Mouse (Mus musculus): Measurements from ENCODE around the gene Cysltr2. TPM values are rescaled to one million over a fixed set of nuclear protein-coding genes. Genes with fewer than 3 reads are reported as not detected.

Cysltr2 gene
- polyA plus RNA-seq, 1 experiment from 2014 or later = not detected

DNA sequence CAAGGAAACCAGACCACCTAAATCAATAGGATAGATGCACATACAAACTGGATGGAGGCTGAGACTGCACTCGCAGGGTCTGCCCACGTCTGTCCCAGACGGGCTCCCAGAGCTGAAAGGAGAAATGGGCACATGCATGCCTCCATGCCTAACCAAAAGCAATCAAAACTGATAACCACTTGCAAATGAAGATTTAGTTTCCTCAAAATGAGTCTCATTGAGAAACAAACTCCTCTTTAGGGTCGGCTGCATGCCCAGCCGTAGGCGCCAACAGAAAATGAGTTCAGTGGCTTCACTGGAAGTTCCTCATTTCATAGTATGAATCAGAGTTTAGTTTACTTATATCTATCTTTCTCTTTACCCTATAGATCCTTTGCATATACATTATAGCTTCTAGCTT, 7.9 kb upstream of the Cysltr2 start:
- WGBS = 87% methylated on average over 6 of the region's 6 CpGs
- 0 out of 2 replicates have a peak, but pooled peaks cover 3% of the 10 kb centered on the region for H3K27me3 ChIP-seq (replicated peaks)
- no peak for ATAC-seq (ENCODE audit: insufficient number of reproducible peaks, low FRiP score)
- no peaks in the 10 kb centered on the region for H3K36me3 ChIP-seq
- H3K4me1 ChIP-seq (replicated peaks) = no peaks in the 10 kb centered on the region
- H3K27ac ChIP-seq (ENCODE audit: poor library complexity, severe bottlenecking) = no peak overlapping the region
- H3K9me3 ChIP-seq (replicated peaks) = no peaks in the 10 kb centered on the region
- H3K4me3 ChIP-seq = no peak overlapping the region
- H3K9ac ChIP-seq = no peak overlapping the region
- H3K4me2 ChIP-seq = no peak overlapping the region

DNA sequence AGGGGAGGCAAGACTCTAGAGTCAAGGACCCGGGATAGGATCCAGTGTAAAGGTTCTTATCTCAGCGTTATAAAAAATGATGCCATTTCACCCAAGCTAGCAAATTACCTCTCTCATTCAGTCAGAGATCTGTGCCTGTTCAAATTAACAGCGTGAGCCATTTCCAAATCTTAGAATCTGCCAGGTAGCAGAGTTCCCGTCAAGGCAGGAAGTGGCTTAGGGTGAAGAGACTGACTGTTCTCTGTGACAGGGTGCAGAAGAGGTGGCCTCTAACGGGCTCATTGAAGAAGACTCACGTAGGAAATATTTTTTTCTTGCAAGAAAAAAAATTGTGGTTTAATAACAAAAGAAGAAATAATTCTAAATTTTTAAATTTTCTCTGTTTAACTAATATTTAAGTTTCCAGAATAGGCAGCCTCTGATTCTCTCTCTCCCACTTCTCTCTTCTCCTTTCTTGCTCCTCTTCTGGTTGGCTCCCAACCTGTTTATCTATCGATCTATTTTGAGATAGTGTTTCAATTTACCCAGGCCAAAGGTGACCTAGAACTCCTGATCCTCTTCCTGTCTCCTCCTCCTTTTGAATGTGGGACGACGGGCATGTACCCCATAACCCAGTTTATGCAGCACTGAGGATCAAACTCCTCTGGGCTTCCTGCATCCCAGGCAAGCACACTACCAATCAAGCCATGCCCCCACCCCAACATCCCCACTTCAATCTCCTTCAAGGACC, 3.5 kb downstream of the Cysltr2 start:
- ATAC-seq (ENCODE audit: insufficient number of reproducible peaks, low FRiP score) = no peak
- no peaks in the 10 kb centered on the region for H3K4me1 ChIP-seq (replicated peaks)
- H3K9me3 ChIP-seq (replicated peaks) = no peaks in the 10 kb centered on the region
- no peak overlapping the region for H3K4me2 ChIP-seq
- 67% methylated on average over 9 of the region's 9 CpGs for WGBS
- no peaks in the 10 kb centered on the region for H3K36me3 ChIP-seq
- no peak overlapping the region for H3K4me3 ChIP-seq
- H3K27me3 ChIP-seq (replicated peaks) = 0 out of 2 replicates have a peak, but pooled peaks cover 12% of the 10 kb centered on the region
- H3K9ac ChIP-seq = no peak overlapping the region
- no peak overlapping the region for H3K27ac ChIP-seq (ENCODE audit: poor library complexity, severe bottlenecking)

DNA sequence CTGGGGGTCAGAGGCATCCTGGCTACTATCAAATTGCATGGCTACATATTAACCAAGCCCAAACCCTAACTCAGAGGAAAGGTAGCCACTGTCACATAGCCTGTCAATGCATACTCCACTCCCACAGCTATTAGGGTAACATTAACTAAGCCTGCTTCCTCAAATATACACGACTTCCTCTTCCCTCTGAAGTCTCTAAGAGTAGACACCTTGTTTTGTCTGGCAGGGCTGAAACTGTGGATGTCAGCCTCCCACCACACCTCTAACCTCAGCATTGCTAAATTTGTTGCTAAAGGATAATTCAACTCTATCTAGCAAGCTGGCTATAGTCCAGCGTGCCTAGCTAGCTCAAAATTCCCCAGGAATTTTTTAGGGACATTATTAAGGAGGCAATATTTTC, 7.2 kb downstream of the Cysltr2 start:
- ATAC-seq (ENCODE audit: insufficient number of reproducible peaks, low FRiP score) = no peak
- WGBS = 50% methylated on average over 2 of the region's 2 CpGs
- Histone ChIP-seq H3K9ac (no peak overlapping the region), H3K4me3 (no peak overlapping the region), H3K27me3 (replicated peaks) (peaks cover 12% of the 10 kb centered on the region; the same call in 1 of the 2 replicates), H3K4me2 (no peak overlapping the region), H3K27ac (ENCODE audit: poor library complexity, severe bottlenecking) (no peak overlapping the region), H3K9me3 (replicated peaks) (no peaks in the 10 kb centered on the region), H3K4me1 (replicated peaks) (no peaks in the 10 kb centered on the region), H3K36me3 (no peaks in the 10 kb centered on the region)

DNA sequence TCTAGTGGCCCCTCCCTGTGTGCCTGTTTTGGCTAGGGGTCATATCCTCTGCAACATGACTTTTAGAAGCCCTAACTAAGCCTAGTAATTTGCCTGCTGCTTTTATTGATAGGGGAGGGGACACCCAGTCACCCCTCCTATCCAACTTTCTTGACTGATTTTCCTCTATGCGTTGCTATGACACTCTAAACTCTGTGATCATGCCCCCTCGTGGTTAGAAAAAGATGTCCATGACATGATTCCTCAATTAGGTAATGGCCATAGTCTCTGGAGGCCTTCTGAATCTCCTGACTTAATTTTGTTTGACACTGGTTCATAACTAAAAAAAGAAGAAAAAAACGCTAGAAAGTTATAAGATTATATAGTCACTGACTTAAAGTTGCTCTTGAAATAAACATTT, 15.6 kb downstream of the Cysltr2 start:
- 45% methylated on average over 3 of the region's 3 CpGs for WGBS
- no peak for ATAC-seq (ENCODE audit: insufficient number of reproducible peaks, low FRiP score)

DNA sequence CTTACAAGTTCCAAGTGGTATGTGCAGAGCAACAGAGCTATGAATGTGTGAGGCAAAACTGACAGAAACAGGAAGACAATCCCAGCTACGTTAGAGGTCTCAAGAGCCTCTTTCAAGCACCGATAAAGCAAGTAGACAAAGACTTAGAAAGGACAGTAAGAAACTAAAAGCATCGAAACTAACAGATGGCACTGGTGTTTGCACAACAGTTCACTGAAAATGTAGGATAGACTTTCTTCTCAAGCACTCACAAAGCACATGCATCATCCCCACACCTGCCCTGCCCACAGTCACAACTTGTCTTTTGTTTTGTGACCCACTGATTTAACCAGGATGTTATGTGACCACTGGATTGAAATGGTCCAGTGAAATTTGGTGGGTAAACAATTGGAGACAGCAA, 17.7 kb downstream of the Cysltr2 start:
- H3K36me3 ChIP-seq = no peaks in the 10 kb centered on the region
- H3K4me3 ChIP-seq = no peak overlapping the region
- no peaks in the 10 kb centered on the region for H3K27me3 ChIP-seq (replicated peaks)
- 74% methylated on average over 3 of the region's 3 CpGs for WGBS
- no peak overlapping the region for H3K4me2 ChIP-seq
- H3K9ac ChIP-seq = no peak overlapping the region
- no peak overlapping the region for H3K27ac ChIP-seq (ENCODE audit: poor library complexity, severe bottlenecking)
- no peaks in the 10 kb centered on the region for H3K4me1 ChIP-seq (replicated peaks)
- no peak for ATAC-seq (ENCODE audit: insufficient number of reproducible peaks, low FRiP score)
- H3K9me3 ChIP-seq (replicated peaks) = no peaks in the 10 kb centered on the region

More for the DNA sequence above, 15.6 kb downstream of the Cysltr2 start:
- Histone ChIP-seq H3K27me3 (replicated peaks) (no peaks in the 10 kb centered on the region), H3K4me2 (no peak overlapping the region), H3K27ac (ENCODE audit: poor library complexity, severe bottlenecking) (no peak overlapping the region), H3K4me1 (replicated peaks) (no peaks in the 10 kb centered on the region), H3K9ac (no peak overlapping the region), H3K9me3 (replicated peaks) (no peaks in the 10 kb centered on the region), H3K36me3 (no peaks in the 10 kb centered on the region), H3K4me3 (no peak overlapping the region)

DNA sequence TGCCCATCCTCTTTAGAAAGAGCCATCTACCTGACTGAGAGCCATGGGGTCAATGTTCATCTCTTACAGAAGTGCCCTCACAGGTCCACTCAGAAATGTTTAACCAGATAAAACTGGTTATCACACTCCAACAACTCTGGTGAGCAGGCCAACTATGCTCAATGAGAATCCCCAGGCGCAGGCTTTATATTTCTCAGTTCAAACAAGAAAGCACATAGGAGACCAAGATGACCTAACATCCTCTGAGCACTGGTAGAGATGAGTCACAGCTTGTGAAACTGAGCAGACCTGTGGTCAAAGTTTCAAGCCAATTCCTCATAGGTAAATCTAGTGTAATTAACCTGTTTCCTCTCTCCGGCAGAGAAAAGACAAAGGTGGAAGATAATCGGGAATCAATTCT, 31.6 kb downstream of the Cysltr2 start:
- no peaks in the 10 kb centered on the region for H3K4me1 ChIP-seq (replicated peaks)
- H3K4me2 ChIP-seq = no peak overlapping the region
- no peak overlapping the region for H3K27ac ChIP-seq (ENCODE audit: poor library complexity, severe bottlenecking)
- no peak overlapping the region for H3K4me3 ChIP-seq
- no peak overlapping the region for H3K9ac ChIP-seq
- H3K27me3 ChIP-seq (replicated peaks) = no peaks in the 10 kb centered on the region
- no peak for ATAC-seq (ENCODE audit: insufficient number of reproducible peaks, low FRiP score)
- WGBS = 86% methylated on average over 3 of the region's 3 CpGs
- H3K9me3 ChIP-seq (replicated peaks) = 0 out of 2 replicates have a peak, but pooled peaks cover 5% of the 10 kb centered on the region
- no peaks in the 10 kb centered on the region for H3K36me3 ChIP-seq

DNA sequence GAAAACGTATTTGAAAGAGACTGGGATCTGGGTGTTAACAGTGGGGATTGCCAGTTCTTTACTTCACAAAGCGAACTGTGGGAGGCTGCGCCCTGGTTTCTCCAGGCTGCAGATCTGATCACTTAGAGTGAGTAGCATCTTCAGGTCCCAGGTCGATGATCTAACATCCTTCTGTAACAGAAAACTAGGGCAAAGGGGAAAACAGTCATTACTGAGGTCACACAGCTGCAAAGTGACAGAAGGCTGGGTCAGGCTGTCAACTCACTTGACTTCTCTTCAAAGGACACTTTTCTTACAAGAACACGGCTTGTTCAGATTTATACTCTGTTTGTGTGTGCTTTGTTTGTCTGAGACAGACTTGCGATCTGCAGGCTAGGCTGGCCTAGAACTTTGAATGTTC, 33.5 kb downstream of the Cysltr2 start:
- no peaks in the 10 kb centered on the region for H3K4me1 ChIP-seq (replicated peaks)
- H3K9me3 ChIP-seq (replicated peaks) = 0 out of 2 replicates have a peak, but pooled peaks cover 8% of the 10 kb centered on the region
- no peak for ATAC-seq (ENCODE audit: insufficient number of reproducible peaks, low FRiP score)
- H3K9ac ChIP-seq = no peak overlapping the region
- H3K4me2 ChIP-seq = no peak overlapping the region
- H3K36me3 ChIP-seq = no peaks in the 10 kb centered on the region
- H3K27ac ChIP-seq (ENCODE audit: poor library complexity, severe bottlenecking) = no peak overlapping the region
- no peaks in the 10 kb centered on the region for H3K27me3 ChIP-seq (replicated peaks)
- 74% methylated on average over 6 of the region's 6 CpGs for WGBS
- H3K4me3 ChIP-seq = no peak overlapping the region

DNA sequence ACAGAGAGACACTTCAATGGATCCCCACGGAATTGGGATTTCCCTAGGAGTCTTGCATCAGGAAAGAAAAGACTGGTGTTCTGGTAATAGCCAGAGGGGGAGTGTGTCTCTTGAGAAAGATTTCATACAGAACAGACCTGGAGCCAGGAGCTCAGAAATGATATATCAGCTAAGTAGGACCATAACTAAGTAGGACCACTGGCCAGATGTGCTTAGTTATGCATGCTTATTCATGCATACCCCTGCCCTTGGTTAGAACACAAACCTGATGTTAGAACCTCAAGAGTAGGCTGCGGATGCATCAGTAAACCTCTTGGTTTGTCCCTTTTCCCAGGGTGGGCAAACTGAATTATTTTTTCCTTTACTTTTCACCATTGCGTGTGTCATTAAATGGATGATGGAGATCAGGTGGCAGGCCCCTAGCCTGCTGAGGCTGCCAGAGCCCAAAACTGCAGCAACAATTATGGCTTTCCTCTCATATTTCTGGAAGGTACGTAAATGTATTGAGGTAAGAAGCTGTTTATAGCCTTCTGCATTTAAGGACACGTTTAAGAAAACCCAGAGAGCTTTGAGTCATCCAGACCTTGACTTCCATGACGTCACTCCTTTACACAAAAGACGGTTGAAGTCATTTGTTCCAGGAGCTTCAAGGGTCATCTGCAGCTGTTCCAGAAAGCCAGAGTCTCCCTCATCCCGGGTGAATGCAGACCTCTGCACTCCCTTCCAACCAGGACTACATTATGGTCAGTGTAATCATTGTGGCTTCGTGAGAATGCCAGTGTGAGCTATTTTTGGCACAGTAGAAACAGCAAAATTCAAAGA, 35.0 kb downstream of the Cysltr2 start:
- 48% methylated on average over 9 of the region's 9 CpGs for WGBS
- ATAC-seq (ENCODE audit: insufficient number of reproducible peaks, low FRiP score) = no peak
- Histone ChIP-seq H3K27ac (ENCODE audit: poor library complexity, severe bottlenecking) (no peak overlapping the region), H3K36me3 (no peaks in the 10 kb centered on the region), H3K27me3 (replicated peaks) (no peaks in the 10 kb centered on the region), H3K9me3 (replicated peaks) (0 out of 2 replicates have a peak, but pooled peaks cover 8% of the 10 kb centered on the region), H3K4me3 (no peak overlapping the region), H3K4me1 (replicated peaks) (no peaks in the 10 kb centered on the region), H3K9ac (no peak overlapping the region), H3K4me2 (no peak overlapping the region)

DNA sequence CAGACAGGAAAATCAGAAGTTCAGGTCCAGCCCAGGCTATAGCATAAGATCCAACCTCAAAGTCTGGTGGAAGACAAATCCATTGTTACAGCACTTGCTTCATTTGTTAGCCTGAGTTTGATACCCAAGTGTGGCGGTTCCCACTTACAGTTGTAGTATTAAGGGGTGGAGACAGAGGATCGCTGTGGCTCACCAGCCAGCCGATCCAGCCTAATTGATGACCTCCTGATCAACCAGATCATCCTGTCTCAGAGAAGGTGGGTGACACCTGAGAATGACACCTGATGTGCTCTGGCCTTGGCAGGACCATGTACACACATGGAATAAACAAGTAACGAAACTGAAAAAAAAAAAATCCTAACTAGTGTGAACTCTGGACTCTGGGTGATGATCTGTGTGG, 47.1 kb downstream of the Cysltr2 start:
- H3K4me2 ChIP-seq = no peak overlapping the region
- no peak for ATAC-seq (ENCODE audit: insufficient number of reproducible peaks, low FRiP score)
- H3K4me1 ChIP-seq (replicated peaks) = peaks cover under 1% of the 10 kb centered on the region; the same call in 1 of the 2 replicates
- H3K36me3 ChIP-seq = no peaks in the 10 kb centered on the region
- no peak overlapping the region for H3K9ac ChIP-seq
- H3K9me3 ChIP-seq (replicated peaks) = peaks cover 7% of the 10 kb centered on the region; the same call in 1 of the 2 replicates
- 85% methylated on average over 4 of the region's 4 CpGs for WGBS
- no peak overlapping the region for H3K4me3 ChIP-seq
- no peaks in the 10 kb centered on the region for H3K27me3 ChIP-seq (replicated peaks)
- H3K27ac ChIP-seq (ENCODE audit: poor library complexity, severe bottlenecking) = no peak overlapping the region

DNA sequence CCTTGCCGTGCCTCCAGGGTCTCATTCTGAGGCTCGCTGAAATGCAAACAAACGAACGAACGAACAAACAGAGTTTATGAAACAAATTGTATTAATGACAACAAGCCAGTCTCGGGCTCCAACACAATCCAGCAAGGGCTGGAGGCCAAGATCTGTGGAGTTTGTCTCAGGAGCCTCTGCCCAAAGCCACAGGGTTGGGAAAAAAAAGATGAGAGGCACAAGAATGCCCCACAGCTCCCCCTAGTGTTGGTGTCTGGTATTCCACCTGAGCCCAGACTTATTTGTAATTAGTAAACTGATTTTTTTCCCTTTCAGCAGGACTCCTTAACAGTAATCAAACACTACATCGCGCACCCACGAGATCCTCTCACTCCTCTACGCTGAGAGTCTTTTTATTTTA, 48.6 kb downstream of the Cysltr2 start:
- H3K9me3 ChIP-seq (replicated peaks) = peaks cover 7% of the 10 kb centered on the region; the same call in 1 of the 2 replicates
- WGBS = 48% methylated on average over 10 of the region's 10 CpGs
- no peak overlapping the region for H3K4me2 ChIP-seq
- H3K9ac ChIP-seq = no peak overlapping the region
- no peak for ATAC-seq (ENCODE audit: insufficient number of reproducible peaks, low FRiP score)
- no peak overlapping the region for H3K27ac ChIP-seq (ENCODE audit: poor library complexity, severe bottlenecking)
- no peaks in the 10 kb centered on the region for H3K36me3 ChIP-seq
- H3K4me1 ChIP-seq (replicated peaks) = no peaks in the 10 kb centered on the region
- peaks cover 5% of the 10 kb centered on the region; the same call in 1 of the 2 replicates for H3K27me3 ChIP-seq (replicated peaks)
- H3K4me3 ChIP-seq = no peak overlapping the region

DNA sequence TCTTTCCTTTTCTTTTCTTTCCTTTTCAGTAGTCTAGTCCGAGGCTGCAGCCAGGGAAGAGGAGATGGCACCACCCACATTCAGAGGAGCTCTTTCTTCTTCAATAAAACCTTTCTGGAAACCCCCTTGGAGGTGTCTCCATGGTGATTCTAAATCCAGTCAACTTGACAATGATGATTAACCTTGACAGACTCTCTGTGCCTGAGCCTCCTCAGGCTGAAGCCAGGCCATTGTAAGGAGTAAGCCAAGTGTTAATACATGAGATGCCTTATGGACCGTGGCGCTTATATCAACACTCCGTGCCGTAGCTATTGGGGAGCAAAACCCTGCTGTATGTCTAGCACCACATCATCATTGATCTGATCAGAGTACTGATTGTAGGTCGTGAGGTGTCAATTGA, 50.8 kb downstream of the Cysltr2 start:
- ATAC-seq (ENCODE audit: insufficient number of reproducible peaks, low FRiP score) = no peak
- 85% methylated on average over 6 of the region's 6 CpGs for WGBS
- H3K36me3 ChIP-seq = no peaks in the 10 kb centered on the region

More for the DNA sequence above, 50.8 kb downstream of the Cysltr2 start:
- H3K9me3 ChIP-seq (replicated peaks) = peaks cover 7% of the 10 kb centered on the region; the same call in 1 of the 2 replicates
- no peak overlapping the region for H3K4me2 ChIP-seq
- peaks cover 5% of the 10 kb centered on the region; the same call in 1 of the 2 replicates for H3K27me3 ChIP-seq (replicated peaks)
- H3K4me3 ChIP-seq = no peak overlapping the region
- H3K9ac ChIP-seq = no peak overlapping the region
- no peak overlapping the region for H3K27ac ChIP-seq (ENCODE audit: poor library complexity, severe bottlenecking)
- no peaks in the 10 kb centered on the region for H3K4me1 ChIP-seq (replicated peaks)

Data from heart, embryonic 12.5 days (tissue).